Mouse (Mus musculus): ENCODE results near the gene Alpk1.
A peak's percentile ranks its signal among the peaks of the same experiment; 100 is the strongest.
"Not testable (repeated sequence)": the region's sequence is repeated elsewhere in the genome, so short reads cannot be mapped to it uniquely, and the experiment has no call there.

Gene Alpk1

DNA sequence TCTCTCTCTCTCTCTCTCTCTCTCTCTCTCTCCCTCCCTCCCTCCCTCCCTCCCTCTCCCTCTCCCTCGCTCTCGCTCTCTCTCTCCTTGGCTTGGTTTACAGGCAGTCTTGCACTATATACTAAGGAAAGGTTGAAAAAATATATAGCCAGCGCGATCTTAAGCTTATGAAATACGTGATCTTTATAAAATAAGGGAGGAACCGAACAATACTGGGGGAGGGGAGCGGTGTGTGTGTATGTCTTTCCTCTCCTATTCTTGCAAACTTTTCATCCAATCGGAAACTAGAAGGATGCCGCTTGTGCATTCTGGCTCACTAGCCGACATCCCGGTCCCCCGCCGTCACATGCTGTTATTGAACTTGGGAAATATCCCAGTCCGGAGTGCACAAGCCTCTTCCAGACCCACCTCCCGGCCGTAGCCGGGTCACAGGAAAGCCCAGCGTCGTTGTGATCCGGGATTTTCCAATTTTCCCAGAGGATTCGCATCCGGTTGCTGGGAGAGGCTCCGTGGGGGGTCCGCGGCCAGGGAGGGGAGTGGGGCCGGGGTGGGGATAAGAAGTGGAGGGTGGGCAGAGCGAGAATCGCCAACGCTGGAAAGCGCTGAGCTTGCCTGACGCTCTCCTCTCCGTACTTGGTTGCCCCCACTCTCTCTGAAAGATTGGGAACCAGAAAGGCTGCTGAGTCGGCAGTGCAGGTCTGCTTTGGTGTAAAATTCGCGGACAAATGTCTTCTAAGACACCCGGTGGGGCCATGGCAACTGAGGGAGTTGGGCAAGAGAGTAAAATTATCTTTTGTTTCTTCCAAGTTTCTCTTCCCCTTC, 10.1 kb upstream of the Alpk1 start:
- peak; percentile 48 for DNase-seq (ENCODE audit: low spot score)

DNA sequence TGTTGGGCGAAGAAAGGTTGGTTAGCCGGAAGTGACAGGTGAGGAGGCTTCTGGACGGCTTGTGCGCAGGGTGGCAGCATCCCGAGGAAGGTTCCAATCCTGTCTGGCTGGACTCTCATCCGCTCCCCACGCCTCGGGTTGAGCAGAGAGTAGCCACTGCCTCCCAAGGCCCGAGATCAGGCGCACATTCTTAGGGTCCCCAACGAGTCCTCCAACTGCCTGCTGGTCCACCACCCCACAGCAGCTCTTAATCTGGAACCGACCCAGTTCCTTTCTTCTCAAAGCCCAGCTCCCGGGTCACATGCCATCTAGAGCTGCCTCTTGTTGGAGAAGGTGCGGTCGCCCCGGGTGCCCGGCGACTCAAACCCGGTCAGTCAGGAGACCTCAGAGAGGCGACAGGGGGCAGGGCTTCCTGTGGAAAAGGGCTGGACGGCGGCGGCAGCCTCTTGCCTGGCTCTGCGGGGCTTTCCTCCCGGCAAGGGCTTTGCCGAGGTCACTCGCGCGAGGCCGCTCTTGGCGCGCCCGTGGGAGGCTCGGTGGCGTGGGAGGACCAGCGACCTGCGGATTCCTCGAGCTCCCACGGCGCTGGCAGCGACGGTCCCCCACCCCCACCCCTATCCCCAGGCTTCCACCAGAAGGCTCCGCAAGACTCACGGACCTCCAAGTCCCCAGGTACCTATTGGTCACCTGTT, 9.3 kb upstream of the Alpk1 start, which contains the start of gene Tifa:
Gene Tifa, plus strand, starts transcription at position 306 of the 692 bp plus-strand sequence.
- DNase-seq (ENCODE audit: low spot score), result peak; percentile 39

DNA sequence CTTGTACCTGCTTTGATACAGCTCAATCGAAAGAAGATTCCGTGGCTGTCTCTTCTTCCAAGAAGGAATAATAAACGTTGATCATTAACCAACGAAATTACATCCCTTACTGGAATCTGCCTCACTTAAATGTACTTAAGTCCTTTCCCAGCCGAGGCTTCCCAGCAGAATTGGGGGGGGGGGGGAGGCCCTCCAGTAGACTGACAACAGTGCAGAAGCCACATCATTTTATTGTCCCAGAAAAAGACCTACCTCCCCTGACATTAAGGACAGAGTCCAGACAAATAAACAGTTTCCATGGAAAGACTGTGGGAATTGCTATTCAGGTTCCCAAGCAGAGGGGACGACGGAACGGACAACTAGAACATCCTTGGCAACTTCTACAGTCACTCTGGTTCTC, 8.6 kb upstream of the Alpk1 start:
- no peak for DNase-seq (ENCODE audit: low spot score)

DNA sequence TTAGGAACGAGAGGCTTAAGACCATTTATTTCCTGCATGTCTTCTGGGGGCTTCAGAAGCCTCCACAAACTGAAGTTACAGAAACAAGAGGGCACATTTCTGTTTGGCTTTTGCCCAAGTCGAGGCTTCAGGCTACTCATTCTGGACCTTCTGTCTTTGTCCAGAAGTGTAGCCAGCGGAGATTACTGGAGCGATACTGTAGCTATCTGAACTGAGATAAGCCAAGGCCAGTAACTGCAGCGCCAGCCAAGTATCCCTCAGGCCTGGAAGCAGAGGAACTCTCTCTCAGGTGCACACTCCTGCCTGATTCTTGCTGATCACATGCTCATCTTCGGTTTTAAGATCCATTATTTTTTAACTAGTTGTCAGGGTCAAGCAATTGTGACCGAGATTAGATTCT, 7.7 kb upstream of the Alpk1 start:
- no peak for DNase-seq (ENCODE audit: low spot score)

DNA sequence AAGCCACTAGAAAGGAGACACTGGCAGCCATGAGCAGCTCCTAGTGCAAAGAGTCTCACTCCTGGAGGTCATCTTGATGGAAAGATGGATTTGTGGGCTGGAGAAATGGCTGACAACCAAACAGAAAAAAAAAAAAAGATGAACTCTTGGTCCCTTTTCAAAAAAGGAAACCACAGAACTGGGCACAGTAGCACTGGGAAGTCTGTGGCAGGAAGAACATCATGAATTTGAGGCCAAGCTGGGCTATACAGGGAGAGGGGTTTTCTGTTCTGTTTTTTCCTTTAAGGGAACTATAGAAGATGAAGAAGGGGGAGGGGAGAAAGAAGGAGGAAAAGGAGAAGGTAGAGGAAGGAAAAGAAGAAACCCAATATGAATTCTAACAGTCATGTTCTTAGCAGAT, 6.7 kb upstream of the Alpk1 start:
- no peak for DNase-seq (ENCODE audit: low spot score)

DNA sequence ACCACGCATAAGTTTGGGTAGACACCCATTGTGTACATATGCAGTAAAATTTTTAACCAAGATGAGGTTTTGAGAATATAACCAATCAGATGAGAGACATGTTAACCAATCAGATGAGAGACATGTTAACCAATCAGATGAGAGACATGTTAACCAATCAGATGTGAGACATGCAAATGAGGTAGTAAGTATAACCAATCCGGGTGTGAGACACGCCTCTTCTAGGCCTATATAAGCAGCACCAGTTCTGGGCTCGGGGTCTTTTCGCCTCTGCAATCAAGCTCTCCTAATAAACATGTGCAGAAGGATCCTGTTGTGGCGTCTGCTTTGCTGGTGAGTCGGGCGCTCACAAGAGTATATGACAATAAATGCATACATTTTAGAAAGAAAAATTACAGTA, 3.4 kb upstream of the Alpk1 start:
- DNase-seq (ENCODE audit: low spot score), result not testable (repeated sequence)

DNA sequence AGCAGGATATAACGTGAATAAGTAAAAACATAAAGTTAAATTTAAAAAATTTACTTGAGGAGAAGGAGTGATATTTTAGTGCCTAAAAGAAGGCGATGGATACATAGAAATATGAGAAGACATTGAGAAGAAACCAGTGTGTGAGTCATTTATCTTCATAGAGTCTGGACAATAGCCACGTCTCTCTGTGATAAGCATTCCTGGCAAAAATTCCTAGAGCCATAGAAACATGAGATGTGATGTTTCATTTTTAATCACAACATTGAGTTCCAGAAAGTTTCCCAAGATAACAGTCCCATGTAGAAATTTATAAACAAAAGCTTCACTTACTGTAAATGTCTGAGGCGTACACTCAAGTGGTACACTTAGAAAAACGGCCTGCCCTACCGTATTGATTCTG, 2.6 kb upstream of the Alpk1 start:
- DNase-seq (ENCODE audit: low spot score), result no peak

DNA sequence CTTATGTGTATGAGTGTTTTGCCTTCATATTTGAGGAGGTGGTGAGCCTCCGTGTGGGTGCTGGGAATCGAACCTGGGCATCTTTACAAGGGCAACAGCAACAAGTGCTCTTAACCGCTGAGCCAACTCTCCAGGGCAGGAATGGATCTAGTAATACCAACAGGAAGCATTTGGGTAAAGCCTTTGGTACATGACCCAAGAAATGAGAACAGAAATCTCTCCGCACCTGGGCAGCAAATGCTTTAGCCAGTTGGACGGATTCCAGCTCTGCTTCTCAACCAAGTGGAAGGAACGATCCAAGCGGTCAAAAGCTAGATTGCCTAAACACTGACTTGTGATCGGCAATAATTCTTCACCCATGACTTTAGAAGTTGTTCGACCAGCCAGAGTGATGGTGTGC, 594 bp upstream of the Alpk1 start:
- DNase-seq (ENCODE audit: low spot score), result no peak

DNA sequence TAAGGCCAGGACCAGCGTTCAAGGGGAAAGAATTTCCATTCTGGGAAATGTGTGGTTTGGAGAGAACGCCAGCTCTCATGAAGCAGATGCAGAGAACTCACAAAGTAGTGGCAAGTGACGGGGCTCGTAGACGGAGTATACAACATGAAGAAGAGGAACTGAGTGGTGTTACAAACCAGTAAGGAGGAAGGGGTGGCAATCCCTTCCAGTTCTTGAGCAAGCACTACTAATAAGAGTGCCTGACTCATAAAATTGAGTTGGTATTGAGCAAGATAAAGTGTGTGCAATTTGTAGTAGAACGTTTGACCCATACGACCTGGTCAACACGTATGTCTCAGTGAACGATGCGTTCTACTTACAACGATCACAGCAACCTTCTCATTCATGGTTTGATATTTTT, 11.2 kb downstream of the Alpk1 start:
- DNase-seq (ENCODE audit: low spot score), result no peak

DNA sequence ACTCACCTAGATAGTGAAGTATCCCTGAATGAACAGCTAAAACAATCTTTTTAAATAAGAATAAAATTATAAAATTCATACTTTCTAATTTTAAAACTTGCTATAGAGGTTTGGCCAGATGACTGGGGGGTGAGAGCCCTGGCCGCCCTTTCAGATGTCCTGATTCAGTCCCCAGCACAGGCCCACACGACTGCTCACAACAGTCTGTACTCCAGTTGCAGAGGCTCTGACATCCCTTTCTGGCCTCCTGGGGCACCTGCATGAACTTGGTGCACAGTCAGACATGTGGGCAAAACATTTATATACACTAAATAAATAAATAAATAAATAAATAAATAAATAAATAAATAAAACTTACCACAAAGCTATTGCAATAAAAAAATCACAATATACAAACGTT, 14.4 kb downstream of the Alpk1 start:
- no peak for DNase-seq (ENCODE audit: low spot score)

DNA sequence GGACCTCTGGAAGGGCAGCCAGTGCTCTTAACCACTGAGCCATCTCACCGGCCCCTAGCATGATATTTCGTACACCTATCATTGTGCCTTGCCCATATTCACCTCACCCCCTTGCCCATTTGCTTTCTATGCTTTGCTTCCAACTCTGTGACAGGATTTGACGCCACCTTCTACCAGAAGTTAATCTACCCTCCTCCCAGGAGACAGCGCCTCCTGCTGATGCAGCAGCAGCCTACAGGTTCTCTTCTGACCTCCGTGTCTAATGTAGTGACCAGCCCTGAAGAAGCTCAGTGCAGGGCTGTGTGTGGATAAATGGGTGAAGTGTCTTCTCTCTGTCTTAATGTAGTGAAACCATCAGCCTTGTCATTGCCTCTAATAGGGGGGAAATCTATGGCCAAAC, 15.8 kb downstream of the Alpk1 start:
- no peak for DNase-seq (ENCODE audit: low spot score)

DNA sequence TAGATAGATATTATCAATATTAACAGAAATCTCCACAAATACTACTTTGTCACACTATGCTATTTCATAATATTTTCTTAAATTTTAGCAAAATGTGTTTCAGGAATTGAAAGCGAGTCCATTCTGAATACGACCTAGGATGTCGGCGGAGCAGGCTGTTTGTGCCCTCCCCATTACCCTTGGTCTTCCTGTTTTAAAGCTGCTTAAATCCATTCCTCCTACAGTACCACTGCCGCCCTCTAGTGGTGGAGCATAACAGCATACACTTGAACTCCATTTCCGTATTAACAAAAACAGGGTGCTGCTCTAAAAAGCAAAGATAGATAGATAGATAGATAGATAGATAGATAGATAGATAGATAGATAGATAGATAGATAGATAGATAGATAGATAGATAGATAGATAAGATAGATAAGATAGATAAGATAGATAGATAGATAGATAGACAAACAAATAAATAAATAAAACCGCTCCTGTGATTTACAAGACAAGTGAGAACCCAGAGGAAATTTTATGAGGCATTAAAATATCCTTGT, 17.2 kb downstream of the Alpk1 start:
- peak; percentile 80 for DNase-seq (ENCODE audit: low spot score)

DNA sequence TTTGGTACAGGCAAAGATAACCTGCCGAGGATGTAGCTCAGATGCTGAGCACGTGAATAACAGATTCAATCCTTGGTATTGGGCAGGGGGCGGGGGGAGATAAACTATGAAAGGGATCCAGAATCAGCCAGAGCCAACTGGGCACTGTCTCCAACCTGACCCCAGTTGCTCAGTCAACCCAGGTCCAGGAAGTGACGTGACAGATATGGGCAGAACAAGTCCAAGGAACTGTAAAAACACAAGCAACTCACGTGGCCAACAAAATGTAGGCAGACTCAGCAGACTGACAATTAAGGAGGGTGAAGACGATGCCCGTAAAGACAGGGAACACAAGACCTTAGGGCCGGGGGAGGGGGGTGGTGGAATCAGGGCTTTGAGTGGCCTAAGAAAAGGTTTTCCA, 17.9 kb downstream of the Alpk1 start:
- no peak for DNase-seq (ENCODE audit: low spot score)

DNA sequence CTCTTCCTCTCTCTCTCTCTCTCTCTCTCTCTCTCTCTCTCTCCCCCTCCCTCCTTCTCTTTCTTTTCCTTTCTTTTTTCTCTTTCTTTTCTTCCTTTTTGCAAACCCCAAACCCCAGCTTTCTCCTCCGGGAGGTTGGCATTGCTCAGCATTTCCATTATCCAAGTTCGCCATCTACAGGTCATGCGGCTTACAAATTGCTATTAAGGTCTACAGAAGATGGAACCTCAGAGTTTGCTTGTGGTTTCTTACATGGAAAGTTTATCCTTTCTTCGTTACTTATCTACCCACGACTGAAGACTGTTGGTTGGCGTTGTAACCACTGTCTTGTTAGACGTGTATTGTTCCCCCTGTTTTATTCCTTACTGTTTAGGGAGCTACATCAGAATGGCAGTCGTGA, 21.1 kb downstream of the Alpk1 start:
- DNase-seq (ENCODE audit: low spot score), result peak; percentile 31

DNA sequence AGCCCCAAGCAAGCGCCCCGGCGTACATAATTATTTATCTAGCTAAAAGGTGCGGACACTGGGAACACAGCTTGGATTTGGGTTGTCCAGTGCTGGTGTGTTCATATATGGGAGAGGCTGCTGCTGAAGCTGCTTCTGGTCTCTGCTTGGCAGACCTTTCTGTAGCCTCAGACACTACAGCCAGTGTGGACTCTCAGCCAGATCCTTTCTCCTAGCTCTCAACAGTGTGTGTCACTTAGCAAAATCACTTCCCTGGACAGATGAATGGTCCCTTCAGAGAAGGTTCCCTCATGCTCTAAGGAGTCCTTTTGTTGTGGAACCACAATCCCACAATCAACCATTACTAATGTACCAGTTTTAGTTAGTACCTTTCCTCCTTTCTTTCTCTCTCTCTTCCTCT, 21.5 kb downstream of the Alpk1 start:
- DNase-seq (ENCODE audit: low spot score), result no peak

DNA sequence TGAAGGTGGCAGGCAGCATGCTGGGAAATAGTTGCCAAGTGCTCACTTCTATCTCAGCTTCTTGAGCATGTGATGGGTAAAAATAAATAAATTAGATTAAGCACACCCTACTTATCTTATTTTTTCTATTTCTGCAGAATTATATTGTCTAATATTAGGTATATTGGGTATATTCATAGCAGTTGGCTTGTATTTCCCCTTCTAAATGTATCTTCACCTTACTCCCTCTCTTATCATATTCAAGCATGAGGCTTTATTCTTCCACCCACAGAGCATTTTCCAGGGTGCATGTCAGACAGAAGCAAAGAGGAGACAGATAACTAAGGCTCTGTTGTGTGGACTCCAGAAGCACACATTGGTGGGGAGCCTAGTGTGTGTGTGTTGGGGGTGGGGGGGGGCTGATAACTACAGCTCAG, 22.4 kb downstream of the Alpk1 start:
- peak; percentile 22 for DNase-seq (ENCODE audit: low spot score)

DNA sequence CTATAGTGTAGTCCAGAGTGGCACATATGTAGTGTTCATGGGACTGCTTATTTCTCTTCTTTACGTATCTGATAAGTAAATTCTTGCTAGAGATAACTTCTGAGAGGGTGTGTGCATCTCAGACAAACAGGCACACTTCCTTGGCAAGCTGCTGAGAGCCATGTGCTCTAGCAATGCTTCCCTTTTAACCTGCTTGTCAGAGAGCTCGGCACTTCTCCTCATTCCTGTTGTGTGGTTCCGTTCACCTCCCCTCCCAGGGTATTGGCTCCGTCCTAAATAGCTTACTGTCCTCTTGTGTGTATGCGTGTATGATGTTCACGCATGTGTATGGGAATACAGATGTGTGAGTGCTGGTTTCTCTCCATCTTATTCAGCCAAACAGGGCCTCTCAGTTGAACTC, 23.9 kb downstream of the Alpk1 start:
- DNase-seq (ENCODE audit: low spot score), result no peak

DNA sequence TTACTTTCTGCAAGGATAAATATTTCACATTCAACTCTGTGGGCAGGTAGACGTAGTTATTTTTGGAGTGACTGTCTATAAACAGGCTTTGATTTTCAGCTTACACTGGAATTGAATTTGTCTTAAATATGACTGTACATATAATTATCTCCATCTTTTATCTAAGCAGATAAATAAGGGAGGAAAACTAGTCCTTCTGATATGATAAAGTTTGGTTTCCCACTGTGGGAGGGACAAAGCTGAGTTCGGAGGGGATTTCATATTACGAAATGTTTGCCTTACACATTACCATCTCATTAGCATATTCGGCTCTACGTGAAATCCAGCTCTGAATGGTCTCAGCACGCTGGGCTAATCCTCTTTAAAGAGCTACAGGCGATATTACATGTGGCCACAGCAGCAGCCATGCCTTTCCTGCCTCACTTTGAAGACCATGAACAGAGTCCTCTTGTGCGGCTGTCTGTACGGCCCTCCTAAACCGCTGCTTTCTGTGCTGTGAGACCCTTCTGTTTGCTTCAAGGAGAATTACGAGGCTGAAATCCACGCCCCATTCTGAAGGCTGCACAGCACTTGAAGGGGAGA, 30.3 kb downstream of the Alpk1 start:
- DNase-seq (ENCODE audit: low spot score), result no peak

DNA sequence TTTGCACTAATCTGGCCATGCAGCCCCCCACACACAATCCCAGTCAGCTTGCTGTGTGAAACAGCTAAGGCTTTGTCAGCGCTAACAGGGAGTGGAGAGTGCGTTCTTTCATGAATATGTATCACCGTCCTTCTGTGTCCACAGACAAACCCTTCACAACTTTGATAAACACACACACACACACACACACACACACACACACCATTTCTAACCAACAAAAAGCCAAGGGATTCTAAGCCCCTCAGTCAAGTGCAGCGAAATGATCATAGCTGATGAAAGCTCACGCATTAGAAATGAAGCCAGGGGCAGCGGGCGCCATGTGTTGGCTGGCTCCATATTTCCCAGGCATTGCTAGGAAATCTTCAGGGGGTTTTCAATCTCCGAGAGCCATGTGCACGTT, 31.1 kb downstream of the Alpk1 start:
- DNase-seq (ENCODE audit: low spot score), result no peak

DNA sequence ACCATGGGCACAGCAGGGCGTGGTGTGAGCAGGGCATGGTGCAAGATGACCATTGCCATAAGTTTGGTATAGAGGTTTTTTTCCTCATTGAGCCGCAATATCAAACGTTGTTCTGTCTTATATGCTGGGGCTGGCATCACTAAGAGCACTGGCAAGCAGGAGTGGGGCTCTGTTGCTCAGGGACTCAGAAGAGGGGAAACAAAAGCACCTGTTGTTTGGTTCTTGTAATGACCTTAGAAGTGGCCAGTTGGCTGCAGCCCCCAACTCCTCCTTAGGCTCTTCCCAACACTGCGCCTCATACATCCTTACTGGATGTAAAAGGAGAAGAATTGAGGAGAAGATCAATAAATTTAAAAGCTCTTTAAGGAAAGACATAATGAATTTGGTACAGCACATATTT, 31.7 kb downstream of the Alpk1 start:
- DNase-seq (ENCODE audit: low spot score), result no peak

DNA sequence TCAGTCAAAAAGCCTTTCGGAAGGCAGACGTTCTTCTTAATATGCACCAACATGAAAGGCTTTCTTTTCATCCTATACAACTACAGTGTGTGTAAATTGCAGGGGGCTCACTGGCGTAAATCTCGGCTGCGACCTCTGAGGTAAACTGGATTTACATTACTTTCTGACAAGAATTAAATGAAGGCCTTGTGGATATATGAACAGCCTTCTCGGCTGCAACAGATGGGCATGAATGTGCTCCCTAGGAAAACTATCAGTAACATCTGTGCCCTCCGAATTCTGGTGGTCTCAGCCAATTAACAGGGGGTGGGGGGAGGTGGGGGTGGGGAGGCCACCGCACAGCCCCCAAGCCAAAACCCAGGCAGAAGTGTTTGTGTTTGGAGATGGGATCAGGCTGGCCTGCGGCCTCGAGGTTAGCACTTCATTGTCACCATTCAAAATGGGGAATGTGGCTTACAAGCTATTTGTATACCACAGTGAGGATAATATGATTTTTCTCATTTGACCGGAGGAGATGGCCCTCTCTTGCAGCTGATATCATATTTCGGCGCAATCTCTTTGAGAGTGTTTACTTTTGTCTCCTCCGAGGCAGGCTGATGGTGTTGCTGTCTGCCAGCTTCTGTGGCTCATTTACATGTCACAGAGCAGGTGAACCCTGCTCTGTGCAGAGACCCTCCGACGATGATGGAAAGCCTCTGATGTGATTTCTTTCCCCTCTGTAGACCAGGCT, 34.3 kb downstream of the Alpk1 start:
- no peak for DNase-seq (ENCODE audit: low spot score)

DNA sequence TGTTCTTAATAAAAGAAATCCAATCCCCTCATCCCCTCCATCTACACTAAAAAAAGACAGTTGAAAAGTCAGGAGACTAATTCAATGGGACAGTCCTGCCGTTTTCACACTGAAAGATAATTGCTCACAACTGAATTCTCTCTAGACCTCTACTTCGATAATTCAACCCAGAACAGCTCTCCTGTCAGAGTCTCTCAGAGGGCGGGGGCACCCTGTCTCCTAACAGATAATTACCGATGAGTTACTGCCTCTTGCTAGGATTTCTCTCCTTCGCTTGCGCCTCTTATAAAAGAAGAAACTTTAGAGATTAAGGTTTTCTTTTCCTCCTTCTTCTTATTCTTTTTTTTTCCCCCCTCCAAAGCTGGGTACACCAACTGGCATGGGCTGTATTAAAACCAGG, 34.8 kb downstream of the Alpk1 start:
- DNase-seq (ENCODE audit: low spot score), result no peak

All from c-Kit-positive CD71-positive TER-119-positive erythroid progenitor cells, embryonic 14.5 days (primary cell).